Mouse (Mus musculus) embryo, embryonic 11 days (tissue): ENCODE measurements around the gene St7.

Experiments
- DNase-seq: peaks from one replicate; pipeline ENCODE4 v3.0.0-alpha.2; 2015

St7 gene

GRCm38 (mm10) chr6:17828382-17828781, 135.6 kb downstream of the St7 start:
- no peak for DNase-seq

- DNase-seq = no peak
Observed at GRCm38 (mm10) chr6:17829981-17830380, 137.2 kb downstream of the St7 start.

- peak; percentile 84 for DNase-seq
Observed at GRCm38 (mm10) chr6:17834493-17834892, 141.8 kb downstream of the St7 start.

GRCm38 (mm10) chr6:17835693-17836092, 143.0 kb downstream of the St7 start:
- DNase-seq = no peak

- DNase-seq = no peak
Observed at GRCm38 (mm10) chr6:17837676-17838075, 144.9 kb downstream of the St7 start.

GRCm38 (mm10) chr6:17840431-17840830, 147.7 kb downstream of the St7 start:
- DNase-seq = no peak

GRCm38 (mm10) chr6:17842759-17843158, 150.0 kb downstream of the St7 start:
- DNase-seq = peak; percentile 71

GRCm38 (mm10) chr6:17851316-17851715, 158.6 kb downstream of the St7 start:
- DNase-seq = no peak

- peak; percentile 25 for DNase-seq
Observed at GRCm38 (mm10) chr6:17853587-17854274, 161.0 kb downstream of the St7 start.

GRCm38 (mm10) chr6:17855616-17856015, 162.9 kb downstream of the St7 start:
- no peak for DNase-seq

- no peak for DNase-seq
Observed at GRCm38 (mm10) chr6:17859564-17859963, 166.8 kb downstream of the St7 start.

GRCm38 (mm10) chr6:17860463-17860862, 167.7 kb downstream of the St7 start:
- no peak for DNase-seq

- no peak for DNase-seq
Observed at GRCm38 (mm10) chr6:17867796-17868195, 175.1 kb downstream of the St7 start.

- no peak for DNase-seq
Observed at GRCm38 (mm10) chr6:17871831-17872372, 179.2 kb downstream of the St7 start.

- no peak for DNase-seq
Observed at GRCm38 (mm10) chr6:17875606-17876005, 182.9 kb downstream of the St7 start.

- DNase-seq = peak; percentile 19
Observed at GRCm38 (mm10) chr6:17876023-17876613, 183.4 kb downstream of the St7 start.

GRCm38 (mm10) chr6:17876670-17877179, 184.0 kb downstream of the St7 start:
- no peak for DNase-seq

GRCm38 (mm10) chr6:17882943-17883342, 190.2 kb downstream of the St7 start:
- DNase-seq = no peak

- DNase-seq = no peak
Observed at GRCm38 (mm10) chr6:17887765-17888164, 195.0 kb downstream of the St7 start.

GRCm38 (mm10) chr6:17895562-17895961, 202.8 kb downstream of the St7 start:
- no peak for DNase-seq

- no peak for DNase-seq
Observed at GRCm38 (mm10) chr6:17898539-17898938, 205.8 kb downstream of the St7 start.

GRCm38 (mm10) chr6:17903355-17903754, 210.6 kb downstream of the St7 start:
- no peak for DNase-seq

- no peak for DNase-seq
Observed at GRCm38 (mm10) chr6:17905776-17906175, 213.0 kb downstream of the St7 start.

- DNase-seq = no peak
Observed at GRCm38 (mm10) chr6:17906289-17906688, 213.6 kb downstream of the St7 start.
